Mouse (Mus musculus) midbrain, postnatal 0 days (tissue): ENCODE measurements around the gene Cux1. TPM values are rescaled to one million over a fixed set of nuclear protein-coding genes. Genes with fewer than 3 reads are reported as not detected.
A peak's percentile ranks its signal among the peaks of the same experiment; 100 is the strongest.

Experiments
- ATAC-seq: fragments of 200-750 bp; cut with Nextera tagmentation; 2 replicates; pipeline ENCODE4 v1.8.0; 2017; ENCODE audit warnings: moderate number of reproducible peaks, mild to moderate bottlenecking, moderate TSS enrichment, moderate library complexity; ENCODE audit not compliant: low FRiP score
- DNase-seq: peaks from one replicate; pipeline ENCODE4 v3.0.0-alpha.2; 2015; ENCODE audit warnings: low spot score
- H3K27ac ChIP-seq: fragments of 300-500 bp; sonication (generic); 2 replicates; pipeline ENCODE4 v1.5.1; 2014; ENCODE audit warnings: low read depth, mild to moderate bottlenecking, low read length, mixed read lengths
- H3K27me3 ChIP-seq: fragments of 300-500 bp; sonication (generic); 2 replicates; pipeline ENCODE4 v1.6.1; 2014; ENCODE audit warnings: low read length, control low read depth, mixed read lengths; ENCODE audit not compliant: insufficient read depth
- H3K36me3 ChIP-seq: fragments of 300-500 bp; sonication (generic); 2 replicates; pipeline ENCODE4 v1.6.1; 2014; ENCODE audit warnings: low read length, control low read depth, mixed read lengths; ENCODE audit not compliant: insufficient read depth
- H3K4me1 ChIP-seq: fragments of 300-500 bp; sonication (generic); 2 replicates; pipeline ENCODE4 v1.6.1; 2014; ENCODE audit warnings: mild to moderate bottlenecking, control low read depth, antibody characterized with exemption, low read length, mixed read lengths; ENCODE audit not compliant: insufficient read depth
- H3K4me2 ChIP-seq: fragments of 300-500 bp; sonication (generic); 2 replicates; pipeline ENCODE4 v1.6.1; 2014; ENCODE audit warnings: low read depth, mild to moderate bottlenecking, low read length, mixed read lengths; ENCODE audit not compliant: poor library complexity, severe bottlenecking
- H3K4me3 ChIP-seq: fragments of 300-500 bp; sonication (generic); 2 replicates; pipeline ENCODE4 v1.5.1; 2014; ENCODE audit warnings: low read depth, mild to moderate bottlenecking, low read length, moderate library complexity
- H3K9ac ChIP-seq: fragments of 300-500 bp; sonication (generic); replicated peaks from 2 replicates; pipeline ENCODE4 v1.6.1; 2014; ENCODE audit warnings: mild to moderate bottlenecking, low read length, moderate library complexity, mixed read lengths; ENCODE audit not compliant: poor library complexity, severe bottlenecking
- H3K9me3 ChIP-seq: fragments of 300-500 bp; sonication (generic); 2 replicates; pipeline ENCODE4 v1.6.1; 2016; ENCODE audit warnings: low read length, control low read depth
- CTCF ChIP-seq: IDR thresholded peaks from 2 replicates; pipeline ENCODE4 v1.5.1; 2016; ENCODE audit warnings: antibody characterized with exemption, mild to moderate bottlenecking
- WGBS: fragments of 180-500 bp; shearing (Covaris S2); extraction: QIAGEN DNeasy Blood & Tissue Kit; methylation state at CpG from one replicate; pipeline ENCODE4 v1.1.7; 2014; 5-methylcytosine and 5-hydroxymethylcytosine counted together
- polyA plus RNA-seq: library from polyadenylated mRNA; unstranded; fragments of >200 nt; fragmentation: Nextera tagmentation; extraction: Ambion mirVana; gene quantifications from 2 replicates; pipeline ENCODE4 v1.2.1, GENCODE M21; 2015
- total RNA-seq: library from RNA; depleted of rRNA; stranded (reverse); fragments of >200 nt; gene quantifications from 2 replicates; pipeline ENCODE4 v1.2.3, GENCODE M21; 2014

Gene Cux1
- total and polyA plus RNA-seq, 2 experiments from 2014 or later, result 97.9 to 133 TPM

DNA sequence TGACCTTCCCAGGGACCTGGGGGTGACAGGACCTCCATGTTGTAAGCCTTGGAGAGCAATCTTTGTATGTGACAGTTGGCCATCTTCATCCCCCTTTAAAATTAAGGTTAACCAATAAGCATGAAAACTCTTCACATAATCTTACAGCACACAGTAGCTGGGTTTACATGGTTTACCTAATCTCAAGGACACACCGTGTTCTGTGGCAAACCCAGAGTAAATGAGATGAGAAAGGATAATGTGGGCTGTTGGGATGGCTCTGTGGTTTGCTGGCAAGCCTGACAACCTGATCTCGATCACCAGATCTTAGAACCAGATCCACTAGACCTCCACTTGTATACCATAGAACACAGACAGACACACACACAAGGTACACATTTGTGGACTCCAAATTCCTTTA lies 73.0 kb downstream of the Cux1 start:
- ATAC-seq (no peak), DNase-seq (no peak)
- no peak overlapping the region for H3K4me3 ChIP-seq
- no peak overlapping the region for H3K4me2 ChIP-seq
- 82% methylated on average over 2 of the region's 2 CpGs for WGBS
- H3K9me3 ChIP-seq, result no peaks in the 10 kb centered on the region
- H3K4me1 ChIP-seq, result peaks cover 4% of the 10 kb centered on the region; the same call in 1 of the 2 replicates
- no peaks in the 10 kb centered on the region for H3K36me3 ChIP-seq
- TF ChIP-seq CTCF, result no peak
- H3K27ac ChIP-seq, result no peak overlapping the region
- H3K27me3 ChIP-seq, result no peaks in the 10 kb centered on the region
- no peak overlapping the region for H3K9ac ChIP-seq

DNA sequence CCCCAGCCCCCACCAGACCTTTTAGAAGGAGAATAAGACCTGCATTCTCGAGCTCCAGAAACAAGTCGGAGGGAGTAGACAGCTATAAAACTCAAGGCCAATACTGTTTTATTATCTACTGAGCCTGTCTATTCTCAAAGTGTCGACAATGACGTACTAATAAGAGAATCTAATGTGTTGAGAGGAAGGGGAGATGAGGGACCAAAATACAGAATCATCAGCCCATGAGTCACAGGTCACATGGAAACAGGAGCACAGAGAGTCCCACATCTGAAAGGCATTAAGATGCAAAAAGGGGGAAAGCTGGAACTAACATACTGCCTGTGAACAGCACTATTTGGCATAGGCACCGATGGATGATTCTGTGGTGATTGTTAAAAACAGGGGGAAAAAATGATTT lies 77.8 kb downstream of the Cux1 start:
- WGBS, result 86% methylated on average over 5 of the region's 5 CpGs
- no peaks in the 10 kb centered on the region for H3K27me3 ChIP-seq
- no peak overlapping the region for H3K4me3 ChIP-seq
- no peak overlapping the region for H3K27ac ChIP-seq
- no peaks in the 10 kb centered on the region for H3K9me3 ChIP-seq
- no peak for TF ChIP-seq CTCF
- H3K9ac ChIP-seq, result no peak overlapping the region
- H3K4me2 ChIP-seq, result no peak overlapping the region
- ATAC-seq (no peak), DNase-seq (no peak)
- H3K4me1 ChIP-seq, result no peaks in the 10 kb centered on the region
- H3K36me3 ChIP-seq, result peaks cover 2% of the 10 kb centered on the region; the same call in 1 of the 2 replicates

DNA sequence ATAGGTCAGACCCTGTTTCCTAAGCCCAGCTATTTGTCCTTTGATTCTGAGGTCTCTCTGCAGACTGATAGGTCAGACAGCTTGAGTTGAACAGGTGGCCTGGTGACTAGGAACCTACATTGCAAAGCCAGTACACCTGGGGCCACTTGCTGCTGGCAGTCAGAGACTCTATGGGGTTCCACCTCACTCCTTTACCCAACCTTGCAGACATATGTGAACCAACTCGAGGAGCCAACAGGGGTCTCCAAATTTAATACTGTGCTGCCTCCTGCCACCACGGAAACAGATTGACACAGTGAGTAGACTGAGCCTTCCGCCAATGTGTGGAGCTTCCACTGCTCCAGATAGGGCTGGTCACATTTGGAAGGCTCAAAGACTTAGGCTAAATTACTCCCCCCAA lies 78.6 kb downstream of the Cux1 start:
- Histone ChIP-seq H3K9ac (no peak overlapping the region), H3K9me3 (no peaks in the 10 kb centered on the region), H3K36me3 (peaks cover 2% of the 10 kb centered on the region; the same call in 1 of the 2 replicates), H3K4me2 (no peak overlapping the region), H3K4me3 (no peak overlapping the region), H3K27me3 (no peaks in the 10 kb centered on the region), H3K27ac (no peak overlapping the region), H3K4me1 (no peaks in the 10 kb centered on the region)
- 80% methylated on average over 3 of the region's 3 CpGs for WGBS
- TF ChIP-seq CTCF, result no peak
- DNase-seq (no peak), ATAC-seq (no peak)

DNA sequence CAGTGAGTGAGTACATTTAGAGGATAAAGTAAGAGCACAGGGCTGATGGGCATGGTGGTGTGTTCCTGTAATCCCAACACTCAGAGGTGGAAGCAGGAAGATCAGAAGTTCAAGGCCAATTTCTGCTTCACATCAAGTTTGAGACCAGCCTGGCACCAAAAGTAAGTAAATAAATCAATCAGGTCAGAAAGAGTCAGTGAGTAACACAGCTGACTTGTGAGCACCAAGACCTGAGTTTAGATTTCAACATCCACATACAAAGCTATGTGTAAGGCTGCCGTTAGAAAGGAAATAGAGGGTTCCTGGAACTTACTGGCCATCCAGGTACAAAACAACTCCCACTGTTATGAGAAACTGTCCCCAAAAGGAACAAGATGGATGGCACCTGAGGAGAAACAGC lies 79.1 kb downstream of the Cux1 start:
- H3K27me3 ChIP-seq, result no peaks in the 10 kb centered on the region
- H3K4me1 ChIP-seq, result no peaks in the 10 kb centered on the region
- ATAC-seq (no peak), DNase-seq (no peak)
- H3K4me2 ChIP-seq, result no peak overlapping the region
- H3K9ac ChIP-seq, result no peak overlapping the region
- no peak for TF ChIP-seq CTCF
- no peaks in the 10 kb centered on the region for H3K9me3 ChIP-seq
- H3K4me3 ChIP-seq, result no peak overlapping the region
- H3K27ac ChIP-seq, result no peak overlapping the region
- H3K36me3 ChIP-seq, result peaks cover 2% of the 10 kb centered on the region; the same call in 1 of the 2 replicates
- 95% methylated on average over 1 of the region's 1 CpGs for WGBS

DNA sequence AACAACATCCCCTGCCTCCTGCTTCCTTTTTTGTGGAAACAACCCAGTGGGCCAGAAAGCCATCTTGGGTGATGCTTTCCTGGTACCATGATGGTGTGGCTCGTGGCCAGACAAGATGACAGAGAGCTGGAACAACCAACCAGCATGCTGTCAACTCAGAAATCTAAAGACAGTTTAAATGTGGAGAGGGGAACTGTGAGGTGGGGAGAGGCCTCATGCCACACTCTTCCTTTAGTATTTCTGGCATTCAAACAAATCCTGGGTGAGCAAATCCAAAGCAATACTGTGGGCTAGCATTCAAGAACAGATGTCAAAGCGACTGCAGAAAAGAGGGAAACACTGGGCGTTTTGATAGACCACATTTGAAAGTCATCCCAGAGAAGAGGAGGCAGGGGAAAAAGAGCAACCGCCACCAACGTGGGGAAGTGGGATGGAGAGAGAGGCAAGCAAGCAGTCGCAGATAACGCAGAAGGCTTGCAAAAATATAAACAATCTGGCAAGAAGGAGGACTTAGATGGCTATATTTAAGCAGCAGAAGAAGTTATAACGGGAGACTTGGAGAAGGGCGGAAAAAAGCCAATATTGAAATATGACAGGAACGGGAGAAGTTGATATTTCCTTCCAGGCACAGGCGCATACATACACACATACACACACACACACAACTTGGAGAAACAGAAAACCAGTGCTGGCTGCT lies 79.7 kb downstream of the Cux1 start:
- ATAC-seq (no peak), DNase-seq (peak; percentile 24)
- Histone ChIP-seq H3K36me3 (peaks cover 2% of the 10 kb centered on the region; the same call in 1 of the 2 replicates), H3K27me3 (no peaks in the 10 kb centered on the region), H3K4me1 (no peaks in the 10 kb centered on the region), H3K9me3 (no peaks in the 10 kb centered on the region), H3K9ac (no peak overlapping the region), H3K4me2 (no peak overlapping the region), H3K27ac (no peak overlapping the region), H3K4me3 (no peak overlapping the region)
- 71% methylated on average over 11 of the region's 11 CpGs for WGBS
- TF ChIP-seq CTCF, result no peak

DNA sequence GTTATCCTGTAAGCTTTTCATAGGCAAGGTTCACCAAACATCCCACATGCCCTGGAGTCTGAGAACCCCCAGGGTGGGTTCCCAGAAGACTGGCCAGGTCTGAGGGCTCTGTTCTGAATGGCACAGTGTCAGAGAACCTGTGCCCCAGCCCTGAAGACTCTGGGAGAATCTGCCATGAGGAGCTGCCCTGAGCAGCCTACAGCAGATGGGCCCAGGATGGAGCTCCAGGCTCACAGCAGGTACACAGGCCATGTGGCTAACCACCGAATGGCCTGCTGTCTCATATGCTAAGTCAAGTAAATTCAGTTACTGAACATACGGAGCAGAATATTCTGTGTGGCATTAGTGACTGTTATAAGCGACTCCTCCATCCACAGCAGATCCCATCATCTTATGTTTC lies 80.9 kb downstream of the Cux1 start:
- no peak for ATAC-seq
- Histone ChIP-seq H3K4me1 (no peaks in the 10 kb centered on the region), H3K4me3 (no peak overlapping the region), H3K36me3 (peaks cover 2% of the 10 kb centered on the region; the same call in 1 of the 2 replicates), H3K4me2 (no peak overlapping the region), H3K9me3 (no peaks in the 10 kb centered on the region), H3K27ac (no peak overlapping the region), H3K9ac (no peak overlapping the region), H3K27me3 (no peaks in the 10 kb centered on the region)
- WGBS, result 85% methylated on average over 3 of the region's 3 CpGs
- no peak for TF ChIP-seq CTCF
- DNase-seq, result peak; percentile 48
